Mouse (Mus musculus) hindbrain, embryonic 16.5 days (tissue): ENCODE data around the gene Tubb2b. TPM values are rescaled to one million over a fixed set of nuclear protein-coding genes. Genes with fewer than 3 reads are reported as not detected.
A peak's percentile ranks its signal among the peaks of the same experiment; 100 is the strongest.

Experiments
- ATAC-seq: fragments of 200-750 bp; cut with Nextera tagmentation; 2 replicates; pipeline ENCODE4 v1.8.0; 2017; ENCODE audit warnings: moderate TSS enrichment, moderate library complexity
- H3K27ac ChIP-seq: fragments of 300-500 bp; sonication (generic); 2 replicates; pipeline ENCODE4 v1.5.1; 2014; ENCODE audit warnings: low read depth, mild to moderate bottlenecking, control low read depth, low read length, moderate library complexity
- H3K27me3 ChIP-seq: fragments of 300-500 bp; sonication (generic); replicated peaks from 2 replicates; pipeline ENCODE4 v1.6.1; 2014; ENCODE audit warnings: low read length; ENCODE audit not compliant: control insufficient read depth, insufficient read depth
- H3K36me3 ChIP-seq: fragments of 300-500 bp; sonication (generic); 2 replicates; pipeline ENCODE4 v1.6.1; 2014; ENCODE audit warnings: mild to moderate bottlenecking, low read length, moderate library complexity, mixed read lengths; ENCODE audit not compliant: control insufficient read depth, insufficient read depth
- H3K4me1 ChIP-seq: fragments of 300-500 bp; sonication (generic); 2 replicates; pipeline ENCODE4 v1.6.1; 2014; ENCODE audit warnings: low read depth, low read length; ENCODE audit not compliant: control insufficient read depth, insufficient read depth
- H3K4me2 ChIP-seq: fragments of 300-500 bp; sonication (generic); 2 replicates; pipeline ENCODE4 v1.6.1; 2014; ENCODE audit warnings: mild to moderate bottlenecking, low read length, control low read depth, moderate library complexity
- H3K4me3 ChIP-seq: fragments of 300-500 bp; sonication (generic); 2 replicates; pipeline ENCODE4 v1.5.1; 2014; ENCODE audit warnings: mild to moderate bottlenecking, low read length, control low read depth, moderate library complexity
- H3K9ac ChIP-seq: fragments of 300-500 bp; sonication (generic); 2 replicates; pipeline ENCODE4 v1.6.1; 2014; ENCODE audit warnings: low read depth, mild to moderate bottlenecking, control low read depth, low read length, moderate library complexity
- H3K9me3 ChIP-seq: fragments of 300-500 bp; sonication (generic); 2 replicates; pipeline ENCODE4 v1.6.1; 2014; ENCODE audit warnings: mild to moderate bottlenecking, low read length, moderate library complexity; ENCODE audit not compliant: control insufficient read depth
- WGBS: fragments of 180-500 bp; shearing (Covaris S2); extraction: QIAGEN DNeasy Blood & Tissue Kit; methylation state at CpG from one replicate; pipeline ENCODE4 v1.1.7; 2014; 5-methylcytosine and 5-hydroxymethylcytosine counted together
- polyA plus RNA-seq: library from polyadenylated mRNA; unstranded; fragments of >200 nt; fragmentation: Nextera tagmentation; extraction: Ambion mirVana; gene quantifications from 2 replicates; pipeline ENCODE4 v1.2.1, GENCODE M21; 2015

Gene Tubb2b
- polyA plus RNA-seq, 1 experiment from 2014 or later = 1,199 TPM

- H3K36me3 ChIP-seq = no peaks in the 10 kb centered on the region
- ATAC-seq = 0 out of 2 replicates have a peak, but pooled peaks have one; percentile 29
Observed at GRCm38 (mm10) chr13:34154931-34155272, 24.6 kb upstream of the Tubb2b start.

DNA sequence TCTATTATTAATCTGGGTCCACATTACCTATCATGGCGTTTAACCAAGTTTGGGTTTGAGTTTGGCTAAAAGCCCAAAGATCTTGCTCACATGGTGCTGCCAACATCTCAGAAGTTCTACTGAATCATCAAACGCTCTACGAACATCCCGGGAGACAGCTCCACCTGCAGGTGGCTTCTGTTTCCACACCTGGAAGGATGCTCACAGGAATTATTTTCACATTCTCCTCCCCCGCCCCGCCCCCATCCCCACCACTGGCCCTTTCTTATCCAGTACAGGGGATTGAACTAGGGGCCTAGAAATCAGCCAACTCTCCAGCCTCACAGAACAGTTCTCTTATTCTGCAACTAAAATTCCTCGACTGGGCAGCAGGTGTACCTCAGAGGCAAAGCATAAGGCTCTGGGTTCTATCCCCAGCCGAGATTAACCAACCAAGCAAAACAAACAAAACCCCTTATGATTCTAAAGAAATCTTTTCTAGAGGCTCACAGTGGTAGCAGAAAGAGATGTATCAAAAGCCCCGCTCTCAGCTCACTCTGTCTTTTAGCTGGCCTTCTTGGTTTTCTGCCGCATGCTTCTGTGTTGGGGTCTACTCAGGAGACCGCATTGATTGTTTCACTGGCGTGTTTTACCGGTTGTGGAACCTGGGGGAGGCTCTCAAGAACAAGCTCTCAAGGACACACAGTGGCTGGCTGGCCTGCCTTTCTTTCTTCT is 24.1 kb upstream of the Tubb2b start:
- Histone ChIP-seq H3K4me2 (peak overlapping the region; percentile 51), H3K27ac (peak overlapping the region; percentile 71), H3K4me3 (peak overlapping the region; percentile 16), H3K36me3 (no peaks in the 10 kb centered on the region), H3K9me3 (no peaks in the 10 kb centered on the region), H3K9ac (peak overlapping the region; percentile 20), H3K4me1 (peaks cover 27% of the 10 kb centered on the region), H3K27me3 (no peaks in the 10 kb centered on the region)
- peak; percentile 43; the same call in 1 of the 2 replicates for ATAC-seq
- 38% methylated on average over 13 of the region's 13 CpGs for whole genome bisulfite sequencing

More at GRCm38 (mm10) chr13:34154931-34155272, 24.6 kb upstream of the Tubb2b start:
- Histone ChIP-seq H3K9me3 (no peaks in the 10 kb centered on the region), H3K9ac (peak overlapping the region; percentile 20), H3K27me3 (no peaks in the 10 kb centered on the region), H3K27ac (peak overlapping the region; percentile 71), H3K4me2 (peak overlapping the region; percentile 51), H3K4me1 (peaks cover 22% of the 10 kb centered on the region), H3K4me3 (peak overlapping the region; percentile 16)
- WGBS = 33% methylated on average over 3 of the region's 3 CpGs

- no peak overlapping the region for H3K4me3 ChIP-seq
- ATAC-seq = no peak
- 69% methylated on average over 4 of the region's 5 CpGs for WGBS
- H3K4me2 ChIP-seq = peak overlapping the region; percentile 51
- H3K4me1 ChIP-seq = peaks cover 27% of the 10 kb centered on the region
- peak overlapping the region; percentile 71 for H3K27ac ChIP-seq
- no peaks in the 10 kb centered on the region for H3K27me3 ChIP-seq
- H3K36me3 ChIP-seq = no peaks in the 10 kb centered on the region
- no peaks in the 10 kb centered on the region for H3K9me3 ChIP-seq
- H3K9ac ChIP-seq = no peak overlapping the region
Observed at GRCm38 (mm10) chr13:34153254-34154011, 23.2 kb upstream of the Tubb2b start.

DNA sequence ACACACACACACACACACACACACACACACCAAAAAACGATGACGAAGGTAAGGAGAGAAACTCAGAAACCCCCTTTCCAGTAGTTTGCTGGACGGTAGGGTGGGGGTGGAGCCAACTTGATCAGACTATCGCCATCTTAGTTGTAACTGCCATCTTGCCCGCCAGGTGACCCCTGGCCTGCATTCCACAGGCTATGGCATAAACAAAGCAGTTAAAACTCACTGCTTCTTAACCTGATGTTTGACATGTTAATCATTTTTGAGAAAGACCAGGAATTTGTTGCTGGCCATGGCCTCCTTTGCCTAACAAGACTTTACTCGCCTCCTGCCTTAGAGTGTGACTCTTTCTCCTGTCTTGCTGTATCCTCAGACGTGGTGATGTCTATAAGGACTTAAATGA is 22.4 kb upstream of the Tubb2b start:
- no peak overlapping the region for H3K9ac ChIP-seq
- H3K27me3 ChIP-seq = no peaks in the 10 kb centered on the region
- 80% methylated on average over 7 of the region's 7 CpGs for WGBS
- H3K9me3 ChIP-seq = no peaks in the 10 kb centered on the region
- no peak overlapping the region for H3K4me2 ChIP-seq
- no peak overlapping the region for H3K4me3 ChIP-seq
- no peak for ATAC-seq
- peaks cover 35% of the 10 kb centered on the region for H3K4me1 ChIP-seq
- H3K27ac ChIP-seq = no peak overlapping the region
- no peaks in the 10 kb centered on the region for H3K36me3 ChIP-seq

- H3K4me3 ChIP-seq = no peak overlapping the region
- no peak overlapping the region for H3K9ac ChIP-seq
- 0 out of 2 replicates have a peak overlapping the region, but pooled peaks have one; percentile 21 for H3K27ac ChIP-seq
- H3K4me2 ChIP-seq = no peak overlapping the region
- 100% methylated on average over 1 of the region's 1 CpGs for WGBS
- H3K36me3 ChIP-seq = no peaks in the 10 kb centered on the region
- H3K9me3 ChIP-seq = no peaks in the 10 kb centered on the region
- H3K4me1 ChIP-seq = peaks cover 35% of the 10 kb centered on the region
- no peaks in the 10 kb centered on the region for H3K27me3 ChIP-seq
- ATAC-seq = no peak
Observed at GRCm38 (mm10) chr13:34151425-34151824, 21.2 kb upstream of the Tubb2b start.

DNA sequence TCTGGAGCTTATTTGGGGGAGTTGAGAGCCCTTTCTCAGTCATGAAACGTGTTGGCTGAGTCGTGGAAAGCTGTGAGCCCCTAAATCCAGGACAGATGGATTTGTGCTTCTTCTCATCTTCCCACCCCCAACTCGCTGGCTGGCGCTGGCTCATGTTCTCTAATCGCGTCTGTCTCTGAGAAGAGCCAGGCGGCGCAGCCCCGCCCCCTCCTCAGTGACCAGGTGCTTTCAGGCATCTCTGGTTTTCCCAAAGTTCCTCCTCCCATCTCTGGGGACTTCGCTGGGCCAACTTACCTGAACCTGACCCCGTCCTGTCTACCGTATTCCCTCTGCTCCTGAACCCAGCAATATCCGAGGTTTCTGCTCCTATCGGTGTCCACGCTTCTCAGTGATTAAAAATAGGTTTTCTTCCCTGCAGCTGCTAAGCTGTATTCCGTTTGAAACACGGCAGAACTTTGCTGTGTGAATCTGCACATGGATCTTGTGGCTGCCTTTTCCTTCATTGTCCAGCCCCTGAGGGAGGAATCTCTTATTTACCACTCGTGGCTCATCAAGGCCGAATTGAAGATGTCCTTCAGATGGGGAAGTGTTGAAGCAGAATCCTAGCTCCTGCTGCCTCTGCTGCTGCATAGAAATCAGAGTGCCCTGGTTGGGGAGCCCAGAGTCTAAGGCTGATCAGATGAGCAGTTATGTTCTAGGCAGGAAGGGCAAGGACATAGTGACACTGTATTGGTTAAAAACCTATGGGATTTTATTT is 20.2 kb upstream of the Tubb2b start:
- ATAC-seq = peak; percentile 13; the same call in 1 of the 2 replicates
- Histone ChIP-seq H3K4me3 (peak overlapping the region; percentile 45), H3K4me2 (peak overlapping the region; percentile 58), H3K4me1 (peaks cover 31% of the 10 kb centered on the region), H3K9me3 (no peaks in the 10 kb centered on the region), H3K36me3 (no peaks in the 10 kb centered on the region), H3K9ac (peak overlapping the region; percentile 77), H3K27me3 (no peaks in the 10 kb centered on the region), H3K27ac (peak overlapping the region; percentile 98)
- 6% methylated on average over 19 of the region's 19 CpGs for WGBS

GRCm38 (mm10) chr13:34149463-34150176 is 19.4 kb upstream of the Tubb2b start:
- peaks cover 31% of the 10 kb centered on the region for H3K4me1 ChIP-seq
- H3K27me3 ChIP-seq = no peaks in the 10 kb centered on the region
- no peak for ATAC-seq
- no peaks in the 10 kb centered on the region for H3K9me3 ChIP-seq
- WGBS = 40% methylated on average over 5 of the region's 5 CpGs
- H3K4me3 ChIP-seq = peak overlapping the region; percentile 45
- peak overlapping the region; percentile 77 for H3K9ac ChIP-seq
- H3K27ac ChIP-seq = peak overlapping the region; percentile 98
- H3K4me2 ChIP-seq = peak overlapping the region; percentile 58
- H3K36me3 ChIP-seq = no peaks in the 10 kb centered on the region

DNA sequence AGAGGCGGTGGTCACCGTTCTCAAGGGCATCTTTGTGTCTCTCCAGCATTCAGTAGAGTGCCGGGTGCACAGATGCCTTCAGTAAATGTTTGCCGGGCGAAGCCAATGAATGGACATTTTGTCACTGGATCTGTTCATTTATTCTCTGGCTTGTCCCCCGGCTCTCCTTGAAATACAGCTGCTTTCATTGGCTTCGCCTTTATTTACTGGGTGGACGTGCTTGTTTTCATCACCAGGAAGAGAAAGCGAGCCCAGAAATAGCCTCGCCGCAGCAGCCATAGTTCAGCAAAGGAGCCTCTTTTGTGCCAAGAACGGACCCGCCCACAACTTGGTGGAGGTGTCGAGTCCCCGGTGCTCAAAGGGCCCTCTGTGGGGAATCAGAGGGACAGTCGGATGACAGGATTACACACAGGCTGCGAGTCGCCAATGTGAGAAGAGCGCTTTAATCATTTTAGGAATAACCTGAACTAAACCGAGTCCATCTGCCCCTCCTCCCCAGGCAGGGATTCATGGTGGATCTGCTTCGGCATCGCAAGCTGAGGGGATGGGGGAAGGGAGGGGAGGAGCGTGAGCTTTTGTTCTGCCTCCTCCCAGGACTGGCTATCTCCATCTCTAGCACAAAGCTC is 18.6 kb upstream of the Tubb2b start:
- peaks cover 30% of the 10 kb centered on the region for H3K4me1 ChIP-seq
- WGBS = under 1% methylated on average over 23 of the region's 23 CpGs
- peak; percentile 91 for ATAC-seq

More for the DNA sequence above, 18.6 kb upstream of the Tubb2b start:
- peak overlapping the region; percentile 77 for H3K9ac ChIP-seq
- H3K9me3 ChIP-seq = no peaks in the 10 kb centered on the region
- H3K27ac ChIP-seq = peak overlapping the region; percentile 98
- H3K4me2 ChIP-seq = peak overlapping the region; percentile 58
- no peaks in the 10 kb centered on the region for H3K27me3 ChIP-seq
- H3K36me3 ChIP-seq = no peaks in the 10 kb centered on the region
- H3K4me3 ChIP-seq = peak overlapping the region; percentile 45
